Mouse (Mus musculus) kidney, postnatal 4 days (tissue): ENCODE data around the gene Gprasp1.
"Not testable (repeated sequence)": the region's sequence is repeated elsewhere in the genome, so short reads cannot be mapped to it uniquely, and the experiment has no call there.

ENCODE experiments used
- DNase-seq, 2 experiments: peaks; one replicate each; pipeline ENCODE4 v3.0.0; 2021; ENCODE audit warnings: mixed read lengths in 2 of 2

Gprasp1 gene

DNA sequence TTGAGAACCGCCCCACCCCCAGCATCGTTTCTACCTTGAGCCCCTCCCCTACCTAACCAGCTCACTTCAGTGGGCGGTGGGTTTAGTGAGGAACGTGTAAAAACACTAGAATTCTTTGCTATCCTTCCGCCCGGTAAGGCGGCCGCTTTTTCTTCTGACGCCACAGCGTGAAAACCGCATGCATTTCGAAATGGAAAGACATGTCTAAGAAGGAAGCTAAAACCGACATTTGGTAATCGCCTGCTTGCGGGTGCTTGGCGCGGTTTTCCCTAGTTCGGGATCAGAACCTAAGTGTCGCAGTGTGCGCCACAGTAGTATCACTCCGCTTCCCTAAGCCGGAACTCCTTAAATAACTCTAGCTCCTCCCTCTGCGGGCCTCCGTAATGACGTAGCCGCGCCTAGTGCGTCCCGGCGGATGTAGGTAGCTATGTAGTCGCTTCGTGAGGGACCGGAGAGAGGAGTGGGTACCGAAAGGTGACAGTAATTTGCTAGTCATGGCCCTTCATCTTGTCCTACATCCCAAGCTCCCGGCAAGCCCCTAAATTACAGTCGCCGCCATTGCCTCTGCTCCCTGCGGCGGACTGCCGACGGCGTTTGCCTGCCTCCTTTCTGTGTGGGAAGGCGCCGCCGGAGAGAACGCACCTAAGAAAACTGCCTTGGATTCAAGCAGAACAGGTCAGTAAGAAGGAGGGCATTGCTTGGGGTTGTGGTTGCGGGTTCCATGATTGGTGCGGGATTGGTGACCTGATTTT, at the start of gene Gprasp1, which contains the start of gene Armcx5:
TSS of gene Gprasp1 (plus strand) at position 430 of the 752 bp plus-strand sequence.
TSS of gene Armcx5 (plus strand) at position 430 of the 752 bp plus-strand sequence.
- DNase-seq: peak; percentile 89 to 91

DNA sequence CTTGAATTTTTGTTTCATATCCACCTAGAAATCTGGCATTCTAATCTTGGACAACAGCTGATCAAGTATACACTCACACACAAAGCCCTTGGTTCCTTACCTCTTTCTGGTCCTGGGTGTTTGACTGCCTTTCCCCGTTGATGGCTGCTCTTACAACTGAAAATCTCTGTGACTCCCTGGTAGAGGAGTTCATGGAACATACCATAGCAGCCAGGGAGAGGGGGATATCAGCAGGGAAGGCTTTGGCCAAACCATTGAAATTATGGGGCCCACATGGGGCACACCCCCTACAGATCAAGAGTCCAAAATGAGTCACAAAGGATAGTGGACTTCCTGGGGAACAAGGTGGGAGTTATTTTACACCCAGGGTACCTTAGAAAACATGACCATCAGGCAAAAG, 48.9 kb upstream of the Gprasp1 start, which contains the start of gene Tcp11x2:
TSS of gene Tcp11x2 (minus strand) at position 158 of the 400 bp plus-strand sequence.
- DNase-seq: no peak

- no peak for DNase-seq
Observed at GRCm38 (mm10) chrX:135703111-135703510, 39.4 kb upstream of the Gprasp1 start.

GRCm38 (mm10) chrX:135704349-135704748, 38.2 kb upstream of the Gprasp1 start:
- DNase-seq: no peak

GRCm38 (mm10) chrX:135712845-135713244, 29.7 kb upstream of the Gprasp1 start:
- no peak for DNase-seq

GRCm38 (mm10) chrX:135725161-135725560, 17.4 kb upstream of the Gprasp1 start, which contains the start of gene Tmsb15a:
TSS of gene Tmsb15a (minus strand) at chrX:135725261.
- no peak for DNase-seq

DNA sequence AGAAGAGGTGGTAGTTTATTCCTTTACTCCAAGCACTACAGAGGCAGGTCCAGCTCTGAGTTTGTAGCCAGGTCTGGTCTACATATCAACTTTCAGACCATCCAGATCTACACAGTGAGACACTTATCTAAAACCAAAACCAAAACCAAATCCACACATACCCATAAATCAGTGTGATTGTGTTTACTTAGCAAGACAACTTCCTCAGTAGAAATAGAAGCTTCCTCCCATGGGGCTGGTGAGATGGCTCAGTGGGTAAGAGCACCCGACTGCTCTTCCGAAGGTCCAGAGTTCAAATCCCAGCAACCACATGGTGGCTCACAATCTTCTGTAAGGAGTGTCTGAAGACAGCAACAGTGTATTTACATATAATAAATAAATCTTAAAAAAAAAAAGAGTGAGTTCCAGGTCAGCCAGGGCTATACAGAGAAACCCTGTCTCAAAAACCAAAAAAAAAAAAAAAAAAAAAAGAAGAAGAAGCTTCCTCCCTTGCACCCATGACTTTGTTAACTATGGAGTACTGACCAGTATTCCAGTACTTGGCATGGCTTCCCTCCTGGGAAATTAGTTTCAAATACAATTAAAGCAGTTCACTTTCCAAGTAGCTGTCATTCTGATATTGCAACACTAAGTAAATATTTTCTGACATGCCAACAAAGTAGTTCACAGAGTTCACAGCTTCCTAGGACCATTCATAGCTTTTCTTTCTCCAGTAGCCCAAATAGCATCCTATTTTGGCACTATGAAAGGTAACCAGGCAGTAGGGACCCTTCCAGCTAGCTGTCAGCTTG, 3.6 kb upstream of the Gprasp1 start:
- no peak for DNase-seq

- no peak for DNase-seq
Observed at GRCm38 (mm10) chrX:135743056-135743355, 473 bp downstream of the Gprasp1 start.

DNA sequence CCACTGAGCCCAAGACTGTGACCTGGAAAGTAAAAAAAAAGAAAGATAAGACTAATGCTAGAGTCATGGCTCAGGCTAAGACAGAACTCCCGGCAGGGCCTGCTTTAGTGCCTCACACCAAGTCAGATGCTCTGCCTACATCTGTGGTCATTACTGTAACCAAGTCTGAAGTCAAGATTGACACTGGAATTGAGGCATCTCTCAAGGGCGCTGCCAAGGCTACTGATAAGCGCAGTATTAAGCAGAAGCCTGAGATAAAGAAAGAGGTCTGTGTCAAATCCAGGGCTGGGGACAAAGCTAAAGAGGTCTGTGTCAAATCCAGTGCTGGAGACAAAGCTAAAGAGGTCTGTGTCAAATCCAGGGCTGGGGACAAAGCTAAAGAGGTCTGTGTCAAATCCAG, 2.8 kb downstream of the Gprasp1 start:
- not testable (repeated sequence) for DNase-seq

DNA sequence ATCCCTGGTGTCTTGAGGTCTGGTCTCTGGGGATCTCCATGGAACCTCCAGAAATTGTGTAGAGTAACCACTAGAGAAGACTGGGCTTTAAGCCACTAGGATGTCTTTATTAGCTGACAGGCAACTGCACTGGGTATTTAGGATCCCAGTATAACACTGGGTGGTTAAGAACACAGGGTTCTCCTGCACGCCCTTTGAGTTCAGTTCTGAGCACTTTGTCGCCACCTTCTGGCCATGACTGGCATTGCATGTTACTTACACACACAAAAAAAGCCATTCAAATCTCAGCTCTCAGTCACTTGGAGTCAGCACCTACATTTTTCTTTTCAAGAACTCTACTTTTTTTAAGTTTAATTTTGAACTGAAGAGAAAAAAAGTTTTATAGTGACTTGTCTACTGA, 10.3 kb downstream of the Gprasp1 start:
- DNase-seq: peak; percentile 82 to 84

DNA sequence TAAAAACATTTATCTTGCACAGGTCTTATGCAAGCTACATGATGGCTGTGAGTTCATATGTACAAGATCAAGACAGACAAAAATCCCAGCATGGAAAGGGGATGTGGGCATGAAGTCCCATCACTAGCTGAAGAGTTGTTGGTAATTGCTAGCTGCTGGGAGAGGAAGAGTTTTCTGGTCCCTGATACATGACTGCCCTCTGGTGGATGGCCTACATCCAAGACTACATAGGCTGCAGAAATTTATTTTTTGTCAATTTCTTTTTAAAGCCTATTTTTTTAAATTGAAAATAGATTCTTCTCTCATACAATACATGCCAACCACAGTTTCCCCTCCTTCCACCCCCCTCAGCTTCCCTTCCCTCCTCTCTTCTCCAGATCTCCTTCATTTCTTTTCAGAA, 19.2 kb downstream of the Gprasp1 start:
- DNase-seq: peak; percentile 33 to 58

DNA sequence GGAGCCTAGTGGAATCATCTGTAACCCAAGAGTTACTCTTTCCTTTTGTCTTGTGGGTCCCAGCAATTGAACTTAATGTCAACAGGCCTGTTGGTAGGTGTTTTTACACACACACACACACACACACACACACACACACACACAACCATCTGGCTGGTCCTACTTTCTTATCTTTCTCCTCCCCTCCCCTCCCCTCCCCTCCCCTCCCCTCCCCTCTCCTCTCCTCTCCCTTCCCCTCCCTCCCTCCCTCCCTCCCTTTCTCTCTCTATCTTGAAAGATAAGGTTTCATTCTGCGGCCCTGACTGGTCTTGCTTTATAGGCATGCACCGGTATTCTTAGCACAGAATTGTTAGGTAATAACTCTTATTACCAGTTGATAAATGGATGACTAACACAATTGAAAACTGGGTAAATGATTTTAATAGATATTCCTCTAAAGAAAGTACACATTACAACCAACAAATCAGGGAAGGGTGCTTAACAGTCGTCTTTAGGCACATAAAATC, 25.6 kb downstream of the Gprasp1 start:
- no peak for DNase-seq

- no peak for DNase-seq
Observed at GRCm38 (mm10) chrX:135768565-135768964, 26.0 kb downstream of the Gprasp1 start.

DNA sequence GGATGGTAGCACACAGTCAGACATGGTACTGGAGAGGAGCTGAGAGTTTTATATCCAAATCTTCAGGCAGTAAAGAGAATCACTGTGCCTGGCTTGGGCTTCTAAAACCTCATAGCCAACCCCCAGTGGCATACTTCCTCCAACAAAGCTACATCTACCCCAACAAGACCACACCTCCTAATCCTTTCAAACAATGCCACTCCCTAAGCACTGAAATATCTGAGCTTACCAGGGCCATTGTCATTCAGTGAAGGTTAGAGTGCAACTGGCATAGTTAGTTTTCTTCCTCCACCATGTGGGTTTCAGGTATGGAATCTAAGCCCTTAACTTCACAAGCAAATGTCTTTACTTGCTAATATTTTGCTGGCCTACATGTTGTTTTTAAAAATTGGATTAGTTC, 49.0 kb downstream of the Gprasp1 start:
- DNase-seq: no peak

- no peak for DNase-seq
Observed at GRCm38 (mm10) chrX:135792326-135792725, 49.8 kb downstream of the Gprasp1 start.

GRCm38 (mm10) chrX:135795591-135796304, 53.2 kb downstream of the Gprasp1 start:
- peak; percentile 74 to 85 for DNase-seq

- peak in 1 of 2 experiments; percentile 26 for DNase-seq
Observed at GRCm38 (mm10) chrX:135796305-135797211, 54.0 kb downstream of the Gprasp1 start.

GRCm38 (mm10) chrX:135797212-135797644, 54.7 kb downstream of the Gprasp1 start, which contains the start of gene Bhlhb9:
TSS of gene Bhlhb9 (plus strand) at chrX:135797594.
- peak; percentile 60 to 71 for DNase-seq

- DNase-seq: no peak
Observed at GRCm38 (mm10) chrX:135804149-135804548, 61.6 kb downstream of the Gprasp1 start.

DNA sequence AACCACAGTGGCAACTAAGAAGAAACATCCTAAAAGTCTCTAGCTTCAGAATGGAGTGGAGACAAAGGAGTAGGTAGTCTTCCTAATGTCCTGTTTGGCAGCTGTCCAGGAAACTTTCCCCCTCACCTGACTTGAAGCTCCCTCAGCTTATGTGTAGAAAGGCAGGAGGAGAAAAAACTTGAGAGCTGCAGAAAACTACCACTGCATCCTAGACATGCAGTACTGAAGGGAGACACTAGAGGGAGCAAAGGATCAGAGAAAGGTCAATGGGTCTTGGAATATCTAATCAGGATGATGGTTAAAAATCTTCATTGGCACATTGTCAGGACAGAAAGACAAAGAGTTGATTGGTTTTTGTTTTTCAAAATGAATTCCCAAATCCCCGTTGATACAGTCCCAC, 63.2 kb downstream of the Gprasp1 start:
- DNase-seq: peak in 1 of 2 experiments; percentile 7

DNA sequence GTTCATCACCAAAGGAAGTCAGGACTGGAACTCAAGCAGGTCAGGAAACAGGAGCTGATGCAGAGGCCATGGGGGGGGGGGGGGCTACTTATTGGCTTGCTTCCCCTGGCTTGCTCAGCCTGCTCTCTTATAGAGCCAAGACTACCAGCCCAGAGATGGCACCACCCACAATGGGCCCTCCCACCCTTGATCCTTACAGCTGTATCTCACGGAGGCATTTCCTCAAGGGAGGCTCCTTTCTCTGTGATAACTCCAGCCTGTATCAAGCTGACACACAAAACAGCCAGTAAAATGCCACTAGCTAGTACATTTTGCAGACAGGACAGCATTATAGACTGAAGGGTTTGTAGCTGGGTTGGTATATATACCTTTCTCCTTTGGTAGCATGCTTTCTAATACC, 93.4 kb downstream of the Gprasp1 start:
- DNase-seq: not testable (repeated sequence)

DNA sequence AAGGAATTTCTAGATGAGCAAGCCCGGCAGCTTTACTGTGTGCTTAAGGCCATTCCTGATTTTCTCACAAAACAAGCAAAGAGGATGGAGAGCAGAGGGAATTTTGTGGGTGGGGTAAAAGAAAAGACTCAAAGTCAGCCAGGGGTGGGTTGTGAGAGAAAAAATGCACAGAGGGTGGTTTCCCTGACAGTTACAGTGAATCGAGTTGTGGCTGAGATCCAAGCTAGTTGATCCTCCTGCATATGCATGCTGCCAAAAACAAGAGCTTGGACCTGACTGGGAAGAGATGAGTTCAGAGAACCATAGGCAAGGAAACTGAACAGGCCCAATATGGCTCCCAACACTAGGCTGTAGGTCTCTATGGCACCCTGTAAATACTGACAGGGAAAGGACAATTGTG, 95.4 kb downstream of the Gprasp1 start:
- DNase-seq: no peak
